Mouse (Mus musculus): ENCODE measurements around the gene St13.

Gene St13

DNA sequence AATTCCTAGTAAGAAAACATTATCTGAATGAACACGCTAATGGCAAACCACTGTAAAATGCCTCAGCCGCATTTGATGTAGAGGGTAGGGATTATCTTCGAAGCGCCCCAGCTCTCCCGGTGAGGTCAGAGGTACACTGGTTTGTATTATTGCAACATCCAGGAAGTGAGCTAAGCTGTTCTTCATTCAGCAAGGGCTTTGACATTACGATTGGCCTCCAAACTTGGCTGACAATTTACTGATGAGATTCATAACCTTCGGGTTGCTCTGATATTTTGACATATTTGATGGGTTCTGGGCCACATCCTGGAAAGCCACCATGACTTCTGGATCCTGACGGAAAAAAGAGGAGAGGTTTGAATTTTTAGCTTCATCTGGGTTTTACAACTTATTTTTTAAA, 34.6 kb downstream of the St13 start:
- DNase-seq (ENCODE audit: low spot score), result no peak

DNA sequence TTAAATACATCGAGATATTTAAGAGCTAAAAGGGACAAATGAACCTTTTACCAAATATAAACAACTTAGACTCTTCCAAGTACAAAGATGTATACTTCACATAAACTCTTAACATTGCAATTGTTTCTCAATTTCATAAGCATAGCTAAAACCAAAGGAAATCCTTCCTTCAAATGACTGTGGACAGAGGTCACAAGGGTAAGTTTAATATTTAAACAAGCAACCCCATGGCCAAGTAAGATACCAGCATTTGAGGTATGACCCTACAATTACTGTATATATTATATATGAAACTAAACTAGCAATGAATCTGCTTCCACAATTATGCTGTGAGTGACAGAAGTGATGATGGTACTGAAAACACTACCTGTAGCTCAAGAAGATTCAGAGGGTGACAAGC, 35.6 kb downstream of the St13 start:
- DNase-seq (ENCODE audit: low spot score), result no peak

DNA sequence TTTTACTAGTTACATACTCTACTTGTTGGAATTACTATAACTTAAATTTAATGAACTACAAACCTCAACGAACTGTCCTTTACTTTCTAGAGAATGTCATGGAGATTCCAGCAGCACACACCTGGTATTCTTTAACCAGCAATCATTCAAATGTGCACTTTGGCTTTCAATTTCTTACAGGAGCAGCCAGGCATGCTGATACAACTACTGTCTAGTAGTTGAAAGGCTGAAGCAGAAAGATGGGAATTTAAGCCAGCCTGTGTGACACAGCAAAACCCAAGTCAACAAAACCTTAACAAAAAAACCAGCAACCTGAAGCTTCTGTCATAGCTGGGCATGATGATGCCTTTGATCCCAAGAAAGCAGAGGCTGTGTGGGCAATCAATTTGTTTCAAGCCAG, 37.4 kb downstream of the St13 start:
- DNase-seq (ENCODE audit: low spot score), result no peak

DNA sequence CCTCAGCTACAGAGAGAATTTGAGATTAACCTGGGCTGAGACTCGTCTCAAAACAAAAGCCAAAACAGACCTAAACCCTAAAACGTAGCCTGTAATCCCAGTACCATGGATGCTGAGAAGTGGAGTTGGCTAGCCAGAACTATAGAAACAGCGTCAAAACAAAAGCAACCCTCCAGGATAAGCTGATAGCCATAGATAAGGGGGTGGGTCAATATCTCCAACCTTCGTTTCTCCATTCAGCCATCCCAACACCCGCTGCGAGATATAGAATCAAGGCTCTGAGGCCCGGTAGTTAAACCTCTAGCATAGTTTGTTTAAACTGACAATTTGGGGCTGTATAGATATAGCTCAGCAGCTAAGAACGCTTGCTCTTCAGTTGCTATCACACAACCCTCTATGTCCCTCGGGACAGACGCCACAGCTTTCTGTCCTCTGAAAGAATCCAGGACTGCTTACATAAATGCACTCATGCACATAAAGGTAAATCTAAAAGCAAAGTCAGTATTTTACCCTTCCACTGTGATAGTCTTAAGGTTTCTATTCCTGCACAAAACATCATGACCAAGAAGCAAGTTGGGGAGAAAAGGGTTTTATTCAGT, 38.4 kb downstream of the St13 start:
- DNase-seq (ENCODE audit: low spot score), result peak; percentile 60

DNA sequence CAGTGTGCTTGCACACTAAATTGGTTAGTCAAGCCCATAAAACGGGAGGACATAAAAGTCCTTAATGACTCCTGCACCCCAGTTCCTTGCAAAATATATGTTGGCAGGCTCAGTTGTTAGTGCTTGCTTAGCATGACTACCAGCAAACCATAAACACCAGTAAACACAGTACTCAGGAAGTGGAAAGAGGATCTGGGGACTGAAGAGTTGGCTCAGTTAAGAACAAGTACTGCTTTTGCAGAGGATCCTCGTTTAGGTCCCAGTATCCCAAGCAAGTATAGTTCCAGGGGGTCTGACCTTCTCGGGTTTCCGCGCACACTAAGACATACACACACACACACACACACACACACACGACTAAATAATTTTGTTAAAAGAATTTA, 38.9 kb downstream of the St13 start:
- DNase-seq (ENCODE audit: low spot score), result no peak

DNA sequence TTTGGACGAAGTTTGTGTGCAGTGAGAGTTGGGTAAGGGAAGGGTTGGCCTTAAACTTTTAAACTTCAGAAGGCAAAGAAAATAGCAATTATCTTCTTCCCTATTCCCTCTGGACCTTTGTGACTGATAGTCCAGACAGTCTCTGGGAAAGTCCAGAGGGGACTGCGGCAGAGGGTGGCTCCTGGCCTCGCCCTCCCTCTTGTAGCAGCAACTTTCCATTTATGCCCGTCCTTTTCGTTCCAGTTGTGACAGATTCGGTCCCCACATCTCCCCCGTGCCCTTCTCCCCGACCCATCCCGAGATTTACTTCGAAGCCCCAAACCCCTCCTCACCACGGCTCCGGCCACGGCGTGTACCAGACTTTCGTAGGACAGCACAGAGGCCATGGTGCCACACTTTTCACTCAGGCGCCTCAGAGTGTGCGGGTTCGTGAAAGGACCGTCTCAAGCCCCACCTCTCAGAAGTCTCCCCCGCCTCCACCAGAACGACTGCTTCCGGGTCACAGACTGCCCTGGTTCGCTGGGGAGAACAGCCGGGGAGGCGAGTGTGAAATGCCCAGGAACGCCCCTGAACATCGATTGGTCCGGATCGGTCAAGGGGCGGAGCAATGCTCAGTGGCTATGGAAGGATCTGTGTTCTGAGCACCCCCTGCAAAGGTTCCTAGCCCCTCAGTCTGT, 39.4 kb downstream of the St13 start, which contains the start of gene Slc25a17:
TSS of gene Slc25a17 (minus strand) at position 468 of the 677 bp plus-strand sequence.
- DNase-seq (ENCODE audit: low spot score), result peak; percentile 97

DNA sequence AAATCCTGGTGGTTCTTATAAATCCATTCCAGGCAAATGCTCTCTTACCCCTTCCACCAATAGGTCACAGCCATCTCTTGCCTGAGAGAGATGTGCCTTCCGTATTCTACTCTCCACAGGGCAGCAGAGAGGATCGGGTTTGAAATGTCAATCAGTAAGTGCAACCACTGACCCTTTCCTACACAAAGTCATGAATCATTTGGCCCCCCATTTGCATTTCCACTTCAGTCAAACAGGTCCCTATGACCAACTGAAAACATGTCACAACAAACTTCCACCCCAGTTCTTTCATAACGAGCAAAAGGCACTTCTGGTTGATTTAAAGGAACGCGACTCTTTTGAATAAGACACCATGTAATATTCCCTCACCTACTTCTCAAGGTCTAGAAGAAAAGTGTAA, 40.5 kb downstream of the St13 start:
- DNase-seq (ENCODE audit: low spot score), result no peak

DNA sequence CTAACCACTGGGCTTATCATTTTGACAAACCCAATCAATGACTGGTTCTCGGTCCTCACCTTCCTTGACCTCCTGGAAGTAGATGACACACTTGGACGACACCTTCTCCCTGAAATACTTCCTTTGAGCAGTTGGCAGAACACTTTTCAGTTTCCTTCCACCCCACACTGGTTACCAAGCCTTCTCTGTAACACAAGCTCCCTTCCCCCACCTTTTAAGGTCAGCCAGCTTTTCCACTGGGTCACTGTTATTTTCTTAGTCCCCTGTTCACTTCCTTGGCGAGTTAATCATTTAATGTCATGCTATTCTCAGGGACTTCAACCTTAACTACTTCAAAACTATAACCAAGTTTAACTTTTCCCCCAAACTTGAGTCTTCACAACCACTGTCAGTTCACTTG, 40.9 kb downstream of the St13 start:
- no peak for DNase-seq (ENCODE audit: low spot score)

DNA sequence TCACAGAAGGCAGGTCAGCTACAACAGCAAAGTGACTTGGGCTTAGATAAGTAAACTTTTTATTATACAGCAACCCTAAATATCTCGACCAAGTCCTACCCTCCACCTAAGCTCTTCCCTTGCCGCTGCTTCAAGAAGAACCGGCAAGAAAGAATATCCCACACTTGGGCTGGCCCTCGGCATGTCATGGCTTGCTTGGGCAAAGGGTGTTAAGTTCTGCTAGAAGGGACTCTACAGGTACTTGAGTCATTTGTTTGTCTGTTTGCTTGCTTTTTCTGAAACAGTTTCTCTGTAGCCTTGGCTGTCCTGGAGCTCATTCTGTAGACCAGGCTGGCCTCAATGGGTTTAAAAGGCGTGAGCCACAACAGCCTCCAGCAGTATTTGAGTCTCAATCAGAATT, 42.9 kb downstream of the St13 start:
- no peak for DNase-seq (ENCODE audit: low spot score)

DNA sequence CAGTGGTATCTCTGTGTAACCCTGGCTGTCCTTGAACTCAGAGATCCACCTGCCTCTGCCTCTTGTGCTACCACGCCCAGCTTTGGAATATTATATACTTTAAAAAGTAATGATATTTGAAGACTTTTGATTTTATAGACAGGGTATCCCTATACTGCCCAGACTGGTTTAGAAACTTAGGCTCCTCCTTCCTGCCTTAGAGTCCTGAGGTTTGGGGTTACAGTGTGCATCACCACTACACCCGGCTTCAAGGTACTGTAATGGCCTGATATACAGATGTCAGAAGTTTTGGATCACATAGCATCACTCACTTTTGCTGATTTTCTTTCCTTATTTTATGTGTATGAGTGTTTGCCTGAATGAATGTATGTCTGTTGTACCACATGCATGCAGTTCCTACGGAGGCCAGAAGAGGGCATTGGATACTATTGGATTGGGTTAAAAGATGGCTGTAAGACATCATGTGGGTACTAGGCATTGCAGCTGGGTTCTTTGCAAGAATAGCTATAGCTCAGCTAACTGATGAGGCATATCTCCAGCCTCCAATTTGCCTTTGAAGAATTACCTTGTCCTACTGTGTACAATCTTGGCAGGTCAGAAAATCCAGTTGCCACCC, 44.6 kb downstream of the St13 start:
- peak; percentile 44 for DNase-seq (ENCODE audit: low spot score)

DNA sequence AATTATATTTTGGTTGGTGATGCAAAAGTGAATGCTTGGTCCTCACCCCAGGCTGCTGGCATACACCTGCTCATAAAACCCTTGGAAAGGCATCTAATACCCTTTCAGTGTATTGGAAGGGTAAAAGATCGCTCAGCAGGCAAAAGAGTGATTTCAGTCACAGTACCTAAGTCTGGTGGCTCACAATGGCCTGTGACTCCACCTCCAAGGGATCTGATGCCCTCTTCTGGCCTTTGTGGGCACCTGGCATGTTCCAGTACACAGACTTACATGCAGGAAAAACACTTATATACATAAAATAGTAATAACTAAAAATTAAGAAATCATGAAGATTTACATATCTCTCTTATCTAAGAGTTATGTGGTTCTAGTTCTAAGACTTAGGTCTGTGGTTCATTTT, 47.2 kb downstream of the St13 start:
- DNase-seq (ENCODE audit: low spot score), result peak; percentile 43

DNA sequence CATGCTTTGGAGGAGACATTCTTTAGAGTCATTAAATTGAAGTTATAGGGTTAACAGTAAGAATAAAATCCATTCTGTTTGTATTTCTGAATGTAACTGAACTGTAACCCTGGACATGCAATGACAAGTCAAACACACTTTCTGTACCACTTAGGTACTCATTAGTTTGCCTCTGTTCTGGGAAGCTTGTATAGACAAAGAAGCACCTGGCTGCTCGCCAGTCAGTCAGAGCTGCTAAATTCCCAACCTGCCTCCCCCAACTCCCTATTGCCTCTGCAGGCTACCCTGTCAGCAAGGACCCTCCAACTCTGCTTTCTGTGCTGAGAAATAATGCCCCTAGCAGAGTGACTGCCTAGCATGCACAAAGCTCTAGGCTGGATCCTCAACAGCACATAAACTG, 49.5 kb downstream of the St13 start:
- no peak for DNase-seq (ENCODE audit: low spot score)

DNA sequence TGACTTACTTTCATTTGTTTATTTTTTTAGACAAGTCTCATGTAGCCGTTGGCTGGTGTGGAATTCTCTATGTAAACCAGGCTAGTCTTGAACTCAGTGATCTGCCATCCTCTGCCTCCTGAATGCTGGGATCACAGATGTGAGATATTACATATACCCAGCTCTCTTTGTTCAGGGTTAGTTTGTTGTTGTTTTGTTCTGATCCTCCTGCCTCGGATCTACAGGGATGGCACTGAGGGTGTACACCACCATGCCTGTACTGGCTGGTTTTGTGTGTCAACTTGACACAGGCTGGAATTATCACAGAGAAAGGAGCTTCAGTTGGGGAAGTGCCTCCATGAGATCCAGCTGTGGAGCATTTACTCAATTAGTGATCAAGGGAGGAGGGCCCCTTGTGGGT, 51.5 kb downstream of the St13 start:
- no peak for DNase-seq (ENCODE audit: low spot score)

DNA sequence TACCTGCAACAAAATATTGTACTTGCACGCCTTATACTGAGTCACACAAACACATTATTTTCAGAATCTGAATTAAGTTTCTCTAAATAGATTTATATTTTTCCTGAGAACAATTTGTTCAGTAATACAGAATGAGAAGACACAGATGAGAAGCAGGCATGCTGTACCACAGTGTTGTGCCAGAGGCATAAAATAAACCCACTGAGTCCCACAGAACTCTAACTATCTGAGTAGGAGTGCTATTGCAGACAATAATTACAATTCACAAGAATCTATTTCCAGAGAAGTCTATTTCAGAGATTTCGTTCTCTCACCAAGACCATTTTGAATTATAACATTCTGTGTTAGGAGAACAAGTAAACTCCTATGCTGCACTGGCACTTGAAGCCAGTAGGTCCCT, 52.4 kb downstream of the St13 start:
- no peak for DNase-seq (ENCODE audit: low spot score)

DNA sequence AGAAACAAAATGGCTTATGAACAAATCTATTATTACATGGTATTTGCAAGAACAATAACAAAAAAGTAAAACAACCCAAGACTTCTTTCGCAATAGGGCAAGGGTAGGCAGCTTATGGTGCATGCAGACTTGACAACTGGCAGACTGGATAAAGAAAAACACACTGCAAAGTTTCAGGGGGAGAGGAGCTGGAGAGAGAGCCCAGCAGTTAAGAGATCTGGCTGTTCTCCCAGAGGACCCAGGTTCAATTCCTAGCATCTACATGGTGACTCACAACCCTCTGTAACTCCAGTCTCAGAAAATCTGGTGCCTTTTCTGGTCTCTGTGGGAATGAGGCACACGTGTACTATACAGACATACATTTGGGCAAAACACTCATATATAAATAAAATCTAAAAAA, 58.5 kb downstream of the St13 start:
- no peak for DNase-seq (ENCODE audit: low spot score)

DNA sequence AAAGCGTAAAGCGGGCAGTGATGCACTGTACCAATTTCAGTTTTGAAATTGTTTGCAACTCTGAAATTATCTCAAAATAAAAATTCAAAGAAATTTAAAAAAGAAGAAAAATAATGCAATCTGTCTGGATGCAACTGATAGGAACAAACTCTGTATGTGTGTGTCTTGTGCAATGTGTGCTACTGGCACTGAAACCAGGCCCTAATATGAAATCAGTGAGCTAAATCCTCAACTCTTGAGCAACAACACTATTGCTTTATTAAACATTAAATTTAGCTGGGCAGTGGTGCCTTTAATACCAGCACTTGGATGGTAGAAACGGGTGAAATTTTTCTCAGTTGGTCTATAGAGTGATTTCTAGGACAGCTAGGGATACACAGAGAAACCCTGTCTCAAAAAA, 60.7 kb downstream of the St13 start:
- DNase-seq (ENCODE audit: low spot score), result no peak

DNA sequence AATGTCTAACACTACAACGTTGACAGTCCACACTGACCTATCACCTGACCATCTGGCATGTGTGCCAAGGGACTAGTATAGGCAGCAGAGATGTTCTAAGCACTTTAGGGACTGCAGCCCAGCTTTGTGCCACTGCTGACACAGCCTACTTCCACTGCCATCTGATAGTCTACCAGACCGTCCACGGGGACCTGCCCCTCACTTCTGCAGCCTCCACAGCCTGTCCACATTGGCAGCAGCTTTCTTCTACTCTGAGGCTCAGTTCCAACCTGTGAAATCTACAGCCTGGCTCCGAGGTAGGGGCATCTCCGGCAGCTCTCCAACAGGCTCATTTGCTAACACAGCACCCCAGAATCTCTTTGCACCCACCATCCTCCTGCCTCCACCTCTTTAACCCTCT, 63.4 kb downstream of the St13 start:
- DNase-seq (ENCODE audit: low spot score), result no peak

DNA sequence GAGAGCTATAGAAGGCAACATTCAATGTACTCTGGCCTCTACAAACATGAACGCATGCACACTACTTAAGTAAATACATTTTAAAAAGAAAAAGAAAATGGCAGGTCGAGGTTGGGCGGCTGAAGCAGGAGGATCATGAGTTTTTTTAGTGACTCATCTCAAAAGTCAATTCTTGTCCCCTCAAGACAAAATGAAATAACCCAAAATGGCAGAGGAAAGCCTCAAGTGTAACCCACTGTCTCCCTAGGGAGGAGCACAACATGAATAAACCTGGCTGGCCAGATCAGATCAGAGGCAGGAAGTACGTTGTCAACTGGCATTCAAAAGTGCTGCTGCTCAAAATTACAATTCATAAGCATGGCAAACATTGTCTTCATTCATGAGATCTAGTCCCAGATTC, 67.4 kb downstream of the St13 start:
- DNase-seq (ENCODE audit: low spot score), result no peak

DNA sequence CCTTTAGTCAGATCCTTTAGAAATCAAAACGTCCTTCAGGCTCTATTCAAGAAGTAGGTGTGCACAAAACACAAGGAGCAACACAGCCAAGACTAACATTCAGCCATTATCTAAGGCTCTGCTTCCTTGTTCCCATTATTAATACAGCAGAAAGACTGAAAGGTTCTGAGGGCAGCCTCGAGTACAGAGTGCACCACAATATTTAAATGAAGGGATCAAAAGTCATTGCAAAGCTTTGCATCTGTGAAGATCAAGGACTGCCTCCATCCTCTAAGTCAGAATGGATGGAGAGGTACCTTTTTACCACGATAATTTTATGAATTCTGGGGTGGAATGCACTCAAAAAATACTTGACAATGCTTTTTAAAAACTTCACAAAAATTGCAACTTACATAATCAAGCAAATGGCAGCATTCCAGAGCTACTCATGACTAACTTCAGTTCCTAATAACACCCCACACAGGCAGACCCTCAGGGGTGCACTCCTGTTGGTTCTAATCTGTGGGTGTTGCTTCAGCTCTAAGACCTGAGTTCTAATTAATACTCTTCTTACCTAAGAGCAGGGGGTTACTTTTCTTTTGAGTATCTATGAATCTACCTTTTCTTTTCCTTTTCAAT, 69.0 kb downstream of the St13 start:
- no peak for DNase-seq (ENCODE audit: low spot score)

DNA sequence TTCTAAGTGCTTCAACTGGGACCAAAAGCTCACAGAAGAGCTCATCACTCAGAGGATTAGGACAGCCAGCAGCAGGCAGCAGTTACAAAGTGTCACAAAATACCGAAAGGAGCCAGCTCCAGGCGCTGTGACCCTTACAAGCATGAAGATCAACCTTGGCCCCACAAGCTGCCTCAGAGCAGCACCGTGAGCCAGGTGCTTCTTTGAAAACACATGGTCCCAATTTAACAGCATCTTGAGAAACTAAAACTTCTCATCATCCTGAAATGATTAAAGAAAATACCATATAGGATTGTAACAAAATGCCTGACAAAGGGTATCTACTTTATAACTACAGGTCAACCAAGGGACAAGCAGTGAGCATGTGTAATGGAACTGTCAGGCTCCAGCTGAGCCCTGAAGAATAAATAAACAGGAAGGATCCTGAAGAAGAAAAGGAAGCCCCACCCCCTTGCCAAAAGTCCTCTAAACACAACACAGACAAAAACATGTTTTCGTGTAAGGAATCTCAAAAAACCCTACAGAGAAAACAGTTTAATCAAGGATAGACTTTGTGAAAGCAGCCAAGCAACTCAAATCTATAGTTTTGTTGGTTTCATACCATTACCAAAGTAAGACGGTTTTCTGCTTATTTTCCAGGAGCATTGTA, 70.0 kb downstream of the St13 start:
- DNase-seq (ENCODE audit: low spot score), result no peak

DNA sequence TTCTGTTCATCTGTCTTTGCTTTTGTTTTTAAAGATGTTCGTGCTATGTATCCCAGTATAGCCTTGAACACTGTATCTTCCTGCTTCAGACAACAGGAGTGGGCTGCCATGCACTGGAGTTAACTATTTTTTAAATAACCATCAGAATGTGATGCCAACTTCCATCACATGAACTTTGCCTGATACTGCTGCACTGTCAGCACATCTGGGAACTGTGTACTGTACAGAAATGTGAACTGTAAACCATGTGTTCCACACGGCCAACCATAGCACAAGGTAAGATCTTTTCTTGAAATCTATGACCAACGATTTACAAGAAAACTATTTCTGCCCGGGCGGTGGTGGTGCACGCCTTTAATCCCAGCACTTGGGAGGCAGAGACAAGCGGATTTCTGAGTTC, 72.4 kb downstream of the St13 start:
- no peak for DNase-seq (ENCODE audit: low spot score)

DNA sequence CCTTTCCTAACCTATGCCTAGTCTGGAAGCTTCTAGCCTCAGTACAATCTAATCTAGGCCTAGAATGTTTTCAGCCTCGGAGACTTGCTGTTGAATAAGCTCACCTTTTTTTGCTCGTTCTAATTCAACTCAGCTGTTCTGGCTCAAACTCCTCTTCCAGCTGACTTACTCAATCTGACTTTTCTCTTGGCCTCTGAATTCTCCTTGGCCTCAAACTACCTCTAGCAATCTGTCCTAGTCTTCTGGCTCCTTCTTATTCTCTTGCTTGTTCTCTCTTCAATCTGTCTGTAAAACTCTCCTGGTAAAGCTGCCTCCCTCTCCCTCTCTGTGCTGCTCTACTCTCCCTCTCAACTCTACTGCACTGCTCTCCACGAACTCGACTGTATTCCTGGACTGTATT, 74.9 kb downstream of the St13 start:
- DNase-seq (ENCODE audit: low spot score), result no peak

DNA sequence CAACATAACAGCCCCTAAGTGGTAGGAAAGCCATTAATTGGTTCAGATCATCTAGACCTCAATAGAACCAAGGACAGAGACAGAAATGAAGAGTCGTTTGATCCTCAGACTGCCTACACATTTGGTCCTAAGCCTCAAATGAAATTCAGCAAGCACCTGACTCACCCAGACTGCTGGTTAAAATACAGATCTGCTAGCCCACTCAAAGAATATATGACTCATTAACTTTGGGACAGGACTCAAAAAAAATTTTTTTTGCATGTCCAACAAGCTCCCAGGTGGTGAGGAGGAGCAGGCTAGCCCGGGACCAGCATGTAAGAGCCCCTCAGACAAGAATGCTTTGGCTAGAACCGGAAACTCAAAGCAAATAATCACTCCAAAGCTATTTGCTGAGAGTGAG, 79.7 kb downstream of the St13 start:
- no peak for DNase-seq (ENCODE audit: low spot score)

Measured in MN1 (cell line).